Mouse (Mus musculus) urinary bladder, postnatal 4 days (tissue): ENCODE measurements around the gene Pip4k2c.
A peak's percentile ranks its signal among the peaks of the same experiment; 100 is the strongest.
"Not testable (repeated sequence)": the region's sequence is repeated elsewhere in the genome, so short reads cannot be mapped to it uniquely, and the experiment has no call there.

Source experiments
- DNase-seq, 2 experiments: peaks; one replicate each; pipeline ENCODE4 v3.0.0; 2021 to 2022; ENCODE audit warnings: low spot score in 2 of 2

Gene Pip4k2c

GRCm38 (mm10) chr10:127209928-127210570, 1.3 kb downstream of the Pip4k2c start:
- DNase-seq = no peak

- no peak for DNase-seq
Measured at GRCm38 (mm10) chr10:127208921-127209320, 2.5 kb downstream of the Pip4k2c start.

GRCm38 (mm10) chr10:127205373-127205772, 6.0 kb downstream of the Pip4k2c start:
- no peak for DNase-seq

- no peak for DNase-seq
Measured at GRCm38 (mm10) chr10:127204589-127204988, 6.8 kb downstream of the Pip4k2c start.

- DNase-seq = no peak
Measured at GRCm38 (mm10) chr10:127203106-127203505, 8.3 kb downstream of the Pip4k2c start.

- DNase-seq = no peak
Measured at GRCm38 (mm10) chr10:127200279-127200678, 11.1 kb downstream of the Pip4k2c start.

- no peak for DNase-seq
Measured at GRCm38 (mm10) chr10:127199474-127199873, 11.9 kb downstream of the Pip4k2c start.

- DNase-seq = no peak
Measured at GRCm38 (mm10) chr10:127199068-127199467, 12.3 kb downstream of the Pip4k2c start.

GRCm38 (mm10) chr10:127198492-127198891, 12.9 kb downstream of the Pip4k2c start:
- DNase-seq = no peak

GRCm38 (mm10) chr10:127197505-127198110, 13.8 kb downstream of the Pip4k2c start:
- DNase-seq = no peak

GRCm38 (mm10) chr10:127197104-127197503, 14.3 kb downstream of the Pip4k2c start:
- no peak for DNase-seq

GRCm38 (mm10) chr10:127196392-127196791, 15.0 kb downstream of the Pip4k2c start:
- DNase-seq = peak in 1 of 2 experiments; percentile 74

- DNase-seq = no peak
Measured at GRCm38 (mm10) chr10:127195328-127196129, 15.9 kb downstream of the Pip4k2c start, which contains the start of gene Dtx3. TSS of gene Dtx3 (minus strand) at chr10:127195728.

GRCm38 (mm10) chr10:127194428-127195327, 16.7 kb downstream of the Pip4k2c start:
- DNase-seq = peak in 1 of 2 experiments; percentile 63

- DNase-seq = no peak
Measured at GRCm38 (mm10) chr10:127193011-127193410, 18.4 kb downstream of the Pip4k2c start.

- DNase-seq = not testable (repeated sequence)
Measured at GRCm38 (mm10) chr10:127192057-127192328, 19.4 kb downstream of the Pip4k2c start.

GRCm38 (mm10) chr10:127191191-127192056, 20.0 kb downstream of the Pip4k2c start:
- no peak for DNase-seq

- no peak for DNase-seq
Measured at GRCm38 (mm10) chr10:127190398-127191190, 20.8 kb downstream of the Pip4k2c start.

- DNase-seq = peak; percentile 71 to 74
Measured at GRCm38 (mm10) chr10:127189651-127190381, 21.6 kb downstream of the Pip4k2c start, which contains the start of gene Arhgef25. TSS of gene Arhgef25 (minus strand) at chr10:127190083.
